Mouse (Mus musculus) mesoderm, embryonic 11.5 days (tissue): Measurements from ENCODE around the gene Gm10330.
"Not testable (repeated sequence)": the region's sequence is repeated elsewhere in the genome, so short reads cannot be mapped to it uniquely, and the experiment has no call there.

Experiments used
- DNase-seq: peaks from one replicate; pipeline ENCODE4 v3.0.0-alpha.2; 2012; ENCODE audit warnings: low read depth, low spot score

Gene Gm10330

GRCm38 (mm10) chr12:23780165-23780564 lies at the start of gene Gm10330:
Gm10330 (minus strand) TSS chr12:23780265.
- not testable (repeated sequence) for DNase-seq

DNA sequence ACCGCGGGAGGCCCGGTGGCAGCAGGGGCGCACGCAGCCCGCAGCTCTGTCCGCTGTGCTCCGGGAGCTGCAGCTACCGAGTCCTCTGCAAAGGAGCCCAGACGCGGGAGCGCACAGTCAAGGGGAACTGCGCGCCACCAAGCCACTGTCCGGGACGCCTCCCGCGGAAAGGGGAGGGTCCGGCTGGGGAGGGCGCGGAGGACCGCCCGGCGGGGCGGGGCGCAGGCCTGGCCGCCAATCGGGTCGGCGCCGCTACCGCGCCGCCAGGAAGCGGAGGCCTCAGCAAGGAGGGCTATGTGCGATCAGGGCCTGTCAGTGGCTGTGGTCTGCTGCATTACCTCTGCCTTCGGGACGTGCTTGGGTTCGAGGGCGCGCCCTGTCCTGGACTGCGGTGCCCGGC lies 20.7 kb upstream of the Gm10330 start:
- DNase-seq, result peak; percentile 54

- DNase-seq, result peak; percentile 1
Observed at GRCm38 (mm10) chr12:23800366-23800765, 20.3 kb upstream of the Gm10330 start.
